In genomic region chr15:79825146-79825825, GRCm38 (mm10) we compare ENCODE assay signal across 9 mouse cellular contexts. TPM values are rescaled to one million over a fixed set of nuclear protein-coding genes. Genes with fewer than 3 reads are reported as not detected.
A peak's percentile ranks its signal among the peaks of the same experiment; 100 is the strongest.
DNase-seq lines count a peak whose midpoint lies in the region; ATAC-seq and TF ChIP-seq lines count a peak whose summit lies in the region.
"Had no signal": no experiment of that assay in that cellular context is flagged by ENCODE, and none has a peak within 500 bp of the region (broad histone marks: within the 10 kb centered on the region; RNA-seq: fewer than 3 reads in every experiment).

No protein-coding gene starts in this region.

- DNase-seq in embryo, embryonic 9.5 days (ENCODE audit: extremely low spot score): peak; percentile 48
- no peak for DNase-seq in embryo, embryonic 10 days (ENCODE audit: low spot score)
- peak; percentile 45 for DNase-seq in right cerebral cortex, postnatal 4 days
- no peak for DNase-seq in right cerebral cortex, postnatal 25 days
- no peak for DNase-seq in right cerebral cortex, adult 18-20 months

- H3K27me3 ChIP-seq in forebrain, embryonic 12.5 days: no peaks in the 10 kb centered on the region
- no peaks in the 10 kb centered on the region for H3K27me3 ChIP-seq in kidney, embryonic 15.5 days

- H3K4me1 ChIP-seq in forebrain, embryonic 12.5 days: peaks cover 62% of the 10 kb centered on the region
- H3K4me1 ChIP-seq in olfactory bulb, adult 2 months (ENCODE audit: control insufficient read depth, insufficient read depth, low read length): peaks cover 70% of the 10 kb centered on the region
- H3K4me1 ChIP-seq in kidney, embryonic 15.5 days: peaks cover 63% of the 10 kb centered on the region

- WGBS in forebrain, embryonic 12.5 days: 59% methylated on average over 14 of the region's 14 CpGs
- 39% methylated on average over 14 of the region's 14 CpGs for WGBS in olfactory bulb, adult 2 months
- WGBS in kidney, embryonic 15.5 days: 68% methylated on average over 14 of the region's 14 CpGs

- ATAC-seq in forebrain, embryonic 12.5 days (ENCODE audit: low FRiP score): no peak; the same call in 1 of the 2 replicates
- ATAC-seq in kidney, embryonic 15.5 days (replicated peaks; ENCODE audit: low FRiP score): no peak

- H3K9me3 ChIP-seq in forebrain, embryonic 12.5 days: no peaks in the 10 kb centered on the region
- H3K9me3 ChIP-seq in kidney, embryonic 15.5 days (replicated peaks): no peaks in the 10 kb centered on the region
- H3K9me3 ChIP-seq: megakaryocyte, embryonic 14.5 days had no signal

- peak overlapping the region; percentile 42; the same call in 1 of the 2 replicates for H3K27ac ChIP-seq in forebrain, embryonic 12.5 days
- no peak overlapping the region for H3K27ac ChIP-seq in olfactory bulb, adult 2 months (ENCODE audit: insufficient read depth, low read depth, low read length)
- H3K27ac ChIP-seq in kidney, embryonic 15.5 days: no peak overlapping the region

- no peak overlapping the region for H3K4me2 ChIP-seq in forebrain, embryonic 12.5 days
- H3K4me2 ChIP-seq in kidney, embryonic 15.5 days: no peak overlapping the region

- peaks cover 44% of the 10 kb centered on the region for H3K36me3 ChIP-seq in forebrain, embryonic 12.5 days (replicated peaks)
- H3K36me3 ChIP-seq in kidney, embryonic 15.5 days: peaks cover 43% of the 10 kb centered on the region

- H3K9ac ChIP-seq in forebrain, embryonic 12.5 days: no peak overlapping the region
- no peak overlapping the region for H3K9ac ChIP-seq in kidney, embryonic 15.5 days

- H3K4me3 ChIP-seq in forebrain, embryonic 12.5 days (replicated peaks): no peak overlapping the region
- no peak overlapping the region for H3K4me3 ChIP-seq in olfactory bulb, adult 2 months (ENCODE audit: insufficient read depth, low read depth, low read length)
- no peak overlapping the region for H3K4me3 ChIP-seq in kidney, embryonic 15.5 days (replicated peaks)
- H3K4me3 ChIP-seq: megakaryocyte, embryonic 14.5 days had no signal

- peak; percentile 36; the same call in 1 of the 2 replicates for TF ChIP-seq CTCF in olfactory bulb, adult 2 months (IDR thresholded peaks at IDR 0.05; ENCODE audit: insufficient read depth, low read depth, low read length)

- TF ChIP-seq POLR2A in olfactory bulb, adult 2 months (IDR thresholded peaks at IDR 0.05; ENCODE audit: insufficient read depth, low read depth, low read length): no peak

RNA-seq across cellular contexts. Expression of gene Npcd, which starts 8.8 kb away (rescaled TPM):
- polyA plus RNA-seq in forebrain, embryonic 12.5 days (2016; fragmentation: Nextera tagmentation; extraction: Ambion mirVana): 0.87 TPM in 1 of 2 replicates, not detected in the other
- polyA plus RNA-seq in olfactory bulb, adult 2 months (2012; ENCODE audit: insufficient read depth, insufficient read length, low replicate concordance, missing spikeins): not detected in 2 replicates
- polyA plus RNA-seq in kidney, embryonic 15.5 days (2015; fragmentation: Nextera tagmentation; extraction: Ambion mirVana): not detected in 2 replicates

RNA-seq across cellular contexts. Expression of gene Cbx6, which starts 9.2 kb away (rescaled TPM):
- polyA plus RNA-seq in forebrain, embryonic 12.5 days (2016; fragmentation: Nextera tagmentation; extraction: Ambion mirVana): 31.1 and 31.5 TPM in 2 replicates
- polyA plus RNA-seq in olfactory bulb, adult 2 months (2012; ENCODE audit: insufficient read depth, insufficient read length, low replicate concordance, missing spikeins): not detected in 2 replicates
- polyA plus RNA-seq in kidney, embryonic 15.5 days (2015; fragmentation: Nextera tagmentation; extraction: Ambion mirVana): 45.5 and 50.4 TPM in 2 replicates

RNA-seq across cellular contexts. Expression of gene Nptxr, which starts 20.7 kb away (rescaled TPM):
- polyA plus RNA-seq in forebrain, embryonic 12.5 days (2016; fragmentation: Nextera tagmentation; extraction: Ambion mirVana): 7.2 and 8.0 TPM in 2 replicates
- polyA plus RNA-seq in olfactory bulb, adult 2 months (2012; ENCODE audit: insufficient read depth, insufficient read length, low replicate concordance, missing spikeins): 326 TPM in 1 of 2 replicates, not detected in the other
- 2.0 and 2.4 TPM in 2 replicates for polyA plus RNA-seq in kidney, embryonic 15.5 days (2015; fragmentation: Nextera tagmentation; extraction: Ambion mirVana)

RNA-seq across cellular contexts. Expression of gene Dnal4, which starts 47.6 kb away (rescaled TPM):
- 76.7 and 78.3 TPM in 2 replicates for polyA plus RNA-seq in forebrain, embryonic 12.5 days (2016; fragmentation: Nextera tagmentation; extraction: Ambion mirVana)
- polyA plus RNA-seq in olfactory bulb, adult 2 months (2012; ENCODE audit: insufficient read depth, insufficient read length, low replicate concordance, missing spikeins): not detected in 2 replicates
- 58.3 and 67.4 TPM in 2 replicates for polyA plus RNA-seq in kidney, embryonic 15.5 days (2015; fragmentation: Nextera tagmentation; extraction: Ambion mirVana)

Comparison
In these comparisons a context has a peak if more than half of its experiments do, and no peak if none do; other contexts are left out.
1. DNase-seq: peak in embryo, embryonic 9.5 days (single experiment) and right cerebral cortex, postnatal 4 days (single experiment); none in embryo, embryonic 10 days (single experiment), right cerebral cortex, postnatal 25 days (single experiment) and right cerebral cortex, adult 18-20 months (single experiment).